Mouse (Mus musculus): ENCODE measurements around the gene Scn8a.
A peak's percentile ranks its signal among the peaks of the same experiment; 100 is the strongest.

The Scn8a gene

DNA sequence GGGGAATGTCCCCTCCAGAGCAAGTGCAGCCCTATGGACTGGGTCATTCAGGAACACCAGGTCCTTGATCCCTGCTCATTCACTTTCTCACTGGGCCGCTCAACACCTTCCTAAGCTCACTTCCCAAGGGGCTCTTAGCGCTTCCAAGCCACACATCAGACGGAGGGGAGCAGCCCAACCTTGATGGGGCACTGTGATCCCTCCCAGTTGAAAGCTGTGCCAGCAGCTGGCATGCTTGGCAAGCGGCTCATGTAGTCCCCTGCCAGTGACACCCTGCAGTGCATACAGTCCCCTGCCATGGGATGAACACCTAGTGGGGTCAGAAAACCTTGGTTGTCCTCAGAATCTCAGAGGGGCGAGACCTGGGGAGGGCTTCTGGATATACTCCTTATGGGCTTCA lies 204.4 kb downstream of the Scn8a start:
- Histone ChIP-seq H3K4me1 (replicated peaks; ENCODE audit: low read depth, low read length) (peaks cover 75% of the 10 kb centered on the region), H3K36me3 (ENCODE audit: insufficient read depth, low read length) (no peaks in the 10 kb centered on the region), H3K9me3 (ENCODE audit: low read length) (no peaks in the 10 kb centered on the region), H3K27me3 (ENCODE audit: insufficient read depth, low read length) (peaks cover 86% of the 10 kb centered on the region), H3K4me3 (replicated peaks; ENCODE audit: low read length) (no peak overlapping the region)
- TF ChIP-seq NANOG (IDR thresholded peaks at IDR 0.05; ENCODE audit: borderline replicate concordance, low read length) (no peak), CTCF (conservative IDR thresholded peaks at IDR 0.05; ENCODE audit: low read length) (no peak), POU5F1 (IDR thresholded peaks at IDR 0.05; ENCODE audit: borderline replicate concordance, low read length) (no peak)

DNA sequence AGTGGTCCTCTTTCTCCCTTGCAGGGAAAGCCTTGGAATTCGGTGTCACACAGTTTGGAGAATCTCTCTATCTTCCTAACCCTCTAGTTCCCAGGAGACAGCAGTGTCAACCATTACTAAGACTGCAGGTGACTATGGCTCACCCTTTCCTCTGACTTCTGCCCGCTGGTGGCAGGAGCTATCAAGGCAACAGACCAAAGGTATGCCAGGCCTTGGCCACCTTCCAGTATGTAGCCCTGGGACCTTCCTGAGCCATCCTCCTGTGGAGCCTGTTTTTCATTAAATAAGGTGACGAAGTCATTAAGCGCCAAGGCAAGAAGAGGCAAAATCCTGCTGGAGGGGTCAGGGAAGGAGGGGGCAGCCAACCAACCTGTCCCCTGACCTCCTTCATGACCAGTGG lies 205.5 kb downstream of the Scn8a start:
- Histone ChIP-seq H3K36me3 (ENCODE audit: insufficient read depth, low read length) (no peaks in the 10 kb centered on the region), H3K4me1 (replicated peaks; ENCODE audit: low read depth, low read length) (peaks cover 75% of the 10 kb centered on the region), H3K9me3 (ENCODE audit: low read length) (no peaks in the 10 kb centered on the region), H3K4me3 (replicated peaks; ENCODE audit: low read length) (no peak overlapping the region), H3K27me3 (ENCODE audit: insufficient read depth, low read length) (peaks cover 88% of the 10 kb centered on the region)
- TF ChIP-seq CTCF (conservative IDR thresholded peaks at IDR 0.05; ENCODE audit: low read length) (no peak), NANOG (IDR thresholded peaks at IDR 0.05; ENCODE audit: borderline replicate concordance, low read length) (no peak), POU5F1 (IDR thresholded peaks at IDR 0.05; ENCODE audit: borderline replicate concordance, low read length) (no peak)

DNA sequence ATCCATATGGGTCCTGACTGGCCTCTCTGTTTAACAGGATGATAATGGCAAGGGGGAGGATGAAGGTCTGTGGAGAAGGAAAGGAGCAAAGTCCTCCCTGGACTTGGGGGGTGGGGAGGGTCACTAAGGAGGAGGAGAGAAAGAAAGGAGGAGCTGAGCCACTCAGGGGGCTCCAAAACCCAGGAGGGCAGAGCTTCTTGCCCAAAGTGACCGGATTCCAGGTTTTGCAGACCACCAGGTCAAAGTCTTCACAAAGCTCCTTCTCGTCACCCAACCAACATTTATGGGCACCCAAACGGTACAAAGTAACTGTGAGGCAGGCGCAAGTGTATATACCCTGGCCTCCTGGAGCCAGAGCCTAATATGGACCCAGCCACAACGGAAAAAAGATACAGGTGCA lies 206.0 kb downstream of the Scn8a start:
- Histone ChIP-seq H3K9me3 (ENCODE audit: low read length) (no peaks in the 10 kb centered on the region), H3K4me1 (replicated peaks; ENCODE audit: low read depth, low read length) (peaks cover 75% of the 10 kb centered on the region), H3K27me3 (ENCODE audit: insufficient read depth, low read length) (peaks cover 91% of the 10 kb centered on the region), H3K36me3 (ENCODE audit: insufficient read depth, low read length) (no peaks in the 10 kb centered on the region), H3K4me3 (replicated peaks; ENCODE audit: low read length) (no peak overlapping the region)
- TF ChIP-seq CTCF (conservative IDR thresholded peaks at IDR 0.05; ENCODE audit: low read length) (no peak), POU5F1 (IDR thresholded peaks at IDR 0.05; ENCODE audit: borderline replicate concordance, low read length) (no peak), NANOG (IDR thresholded peaks at IDR 0.05; ENCODE audit: borderline replicate concordance, low read length) (no peak)

DNA sequence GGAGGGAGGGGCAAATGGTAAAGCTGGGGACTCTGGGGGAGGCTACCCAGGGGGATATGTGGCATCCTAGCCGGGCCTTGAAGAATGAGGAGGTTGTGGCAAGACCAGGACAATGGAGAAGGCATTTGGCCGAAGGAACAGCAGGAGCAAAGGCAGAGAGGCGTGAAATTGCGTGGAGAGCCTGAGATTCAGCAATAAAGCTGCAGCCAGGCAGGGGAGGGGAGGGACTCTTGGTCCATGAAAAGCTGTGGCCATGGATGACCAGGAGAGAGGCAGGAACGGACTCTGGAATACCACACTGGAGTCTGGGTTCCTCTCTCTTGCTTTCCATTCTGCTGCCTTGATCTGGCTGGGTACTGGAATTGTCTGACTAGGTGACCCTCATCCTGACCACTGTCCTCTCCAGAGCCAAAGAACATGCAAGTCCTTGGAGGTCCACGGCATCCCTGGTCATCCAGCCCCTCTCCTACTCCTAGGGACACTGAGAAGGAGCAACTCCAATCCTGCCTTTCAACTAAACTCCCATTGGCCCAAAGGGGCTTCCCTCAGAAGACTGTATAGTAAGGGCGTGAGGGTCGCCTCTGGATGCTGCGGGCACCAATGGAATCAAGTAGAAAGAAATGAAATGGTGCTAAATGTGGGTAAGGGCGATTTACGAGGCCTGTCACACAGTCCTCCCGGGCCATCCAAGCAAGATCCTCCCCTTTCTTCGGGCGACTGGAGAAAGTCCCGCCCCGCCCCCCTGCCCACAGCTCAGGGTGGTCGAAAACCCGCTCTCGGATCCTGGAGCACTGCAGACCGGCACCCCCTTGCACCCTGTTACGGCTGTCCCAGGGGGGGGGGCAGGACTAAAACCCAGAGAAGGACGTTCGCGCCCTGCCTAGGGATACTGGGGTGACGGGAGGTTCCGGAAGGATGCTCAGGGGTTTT lies 206.7 kb downstream of the Scn8a start:
- Histone ChIP-seq H3K9me3 (ENCODE audit: low read length) (no peaks in the 10 kb centered on the region), H3K4me1 (replicated peaks; ENCODE audit: low read depth, low read length) (peaks cover 75% of the 10 kb centered on the region), H3K4me3 (replicated peaks; ENCODE audit: low read length) (peak overlapping the region; percentile 63), H3K27me3 (ENCODE audit: insufficient read depth, low read length) (peaks cover 89% of the 10 kb centered on the region), H3K36me3 (ENCODE audit: insufficient read depth, low read length) (no peaks in the 10 kb centered on the region)
- TF ChIP-seq CTCF (conservative IDR thresholded peaks at IDR 0.05; ENCODE audit: low read length) (no peak), NANOG (IDR thresholded peaks at IDR 0.05; ENCODE audit: borderline replicate concordance, low read length) (no peak), POU5F1 (IDR thresholded peaks at IDR 0.05; ENCODE audit: borderline replicate concordance, low read length) (no peak)

DNA sequence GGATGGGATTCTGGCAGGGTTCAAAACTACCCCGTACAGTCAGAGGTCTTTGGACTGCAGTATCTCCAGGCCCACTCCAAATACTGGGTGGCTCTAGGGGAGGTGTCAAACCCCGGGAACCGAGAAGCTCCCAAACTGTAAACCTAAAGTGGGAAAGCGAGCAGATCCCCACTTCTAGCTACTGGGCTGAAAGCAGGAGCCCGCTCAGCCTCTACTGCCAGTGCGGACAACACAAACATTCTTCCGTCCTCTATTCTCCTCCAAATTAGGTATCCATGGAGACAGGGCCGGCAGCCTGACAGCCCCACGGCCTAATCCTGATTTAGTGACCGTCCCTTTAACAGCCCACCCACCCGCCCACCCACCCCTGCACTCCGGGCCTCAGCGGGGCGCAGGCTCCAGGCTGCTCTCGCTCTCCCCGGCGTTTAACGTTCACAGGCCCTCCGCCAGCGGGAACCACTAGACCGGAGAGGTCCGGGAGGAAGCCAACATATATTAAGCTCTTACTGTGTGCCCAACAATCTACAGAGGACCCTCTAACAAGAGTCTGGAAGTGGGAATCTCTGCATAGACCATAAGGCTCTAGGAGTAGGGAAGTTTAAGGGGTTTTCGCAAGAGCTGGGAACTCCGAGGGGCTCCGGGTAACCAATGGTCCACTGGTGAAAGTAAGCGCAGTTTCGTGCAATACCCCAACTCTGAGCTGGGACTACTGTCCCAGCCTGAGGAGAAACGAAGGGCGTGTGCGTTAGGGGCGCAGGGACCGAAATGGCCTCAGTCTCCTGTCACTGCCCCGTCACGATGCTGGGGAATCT lies 207.5 kb downstream of the Scn8a start:
- H3K36me3 ChIP-seq (ENCODE audit: insufficient read depth, low read length): no peaks in the 10 kb centered on the region
- H3K9me3 ChIP-seq (ENCODE audit: low read length): no peaks in the 10 kb centered on the region
- peak overlapping the region; percentile 85 for H3K4me3 ChIP-seq (replicated peaks; ENCODE audit: low read length)
- no peak for TF ChIP-seq POU5F1 (IDR thresholded peaks at IDR 0.05; ENCODE audit: borderline replicate concordance, low read length)
- TF ChIP-seq CTCF (conservative IDR thresholded peaks at IDR 0.05; ENCODE audit: low read length): no peak
- TF ChIP-seq NANOG (IDR thresholded peaks at IDR 0.05; ENCODE audit: borderline replicate concordance, low read length): no peak
- peaks cover 82% of the 10 kb centered on the region for H3K27me3 ChIP-seq (ENCODE audit: insufficient read depth, low read length)
- peaks cover 75% of the 10 kb centered on the region for H3K4me1 ChIP-seq (replicated peaks; ENCODE audit: low read depth, low read length)

DNA sequence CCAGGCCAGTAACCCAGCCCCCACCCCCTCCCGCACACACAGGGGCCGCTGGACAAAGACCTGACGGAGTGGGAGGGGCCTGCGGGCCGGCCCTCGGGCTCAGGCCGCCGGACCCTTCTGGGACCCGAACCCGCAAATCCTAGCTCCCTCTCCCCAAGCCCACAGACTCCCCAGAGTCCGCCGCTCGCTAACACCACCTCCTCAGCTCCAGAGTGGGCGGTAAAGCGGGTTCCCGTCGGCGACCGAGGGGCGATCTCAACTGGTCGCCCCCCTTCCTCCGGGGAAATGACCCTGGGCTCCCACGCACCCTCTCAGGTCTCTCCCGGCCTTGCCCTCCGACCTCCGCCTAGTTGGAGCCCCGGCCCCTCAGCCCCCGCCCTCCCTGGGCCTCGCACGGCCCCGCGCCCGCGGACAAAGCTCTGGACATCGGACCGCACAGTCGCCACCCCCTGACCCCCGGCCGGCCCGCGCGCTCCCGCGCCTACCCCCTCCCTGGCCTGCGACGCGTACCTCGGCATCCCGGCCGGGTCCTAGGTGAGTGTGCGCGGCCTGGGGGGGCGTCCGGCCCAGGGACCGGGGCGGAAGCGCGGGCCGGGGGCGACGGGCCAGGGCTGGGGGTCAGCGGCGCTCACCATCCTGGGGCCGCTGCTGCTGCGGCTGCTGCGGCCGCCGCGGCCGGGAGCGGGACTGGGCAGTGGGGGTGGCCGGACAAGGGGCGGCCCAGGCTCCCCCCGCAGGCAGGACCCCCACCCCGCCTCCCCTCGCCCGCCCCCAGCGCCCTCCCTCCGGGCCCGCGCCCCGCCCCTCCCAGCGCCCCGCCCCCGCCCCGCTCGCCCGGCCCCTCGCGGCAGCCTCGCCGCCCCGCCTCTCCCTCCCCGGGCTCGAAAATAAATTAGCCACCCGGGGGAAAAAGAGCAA lies 208.4 kb downstream of the Scn8a start, which contains the start of gene Fignl2:
Fignl2 (minus strand) TSS at position 755 of the 918 bp plus-strand sequence.
- TF ChIP-seq CTCF (conservative IDR thresholded peaks at IDR 0.05; ENCODE audit: low read length) (no peak), POU5F1 (IDR thresholded peaks at IDR 0.05; ENCODE audit: borderline replicate concordance, low read length) (no peak), NANOG (IDR thresholded peaks at IDR 0.05; ENCODE audit: borderline replicate concordance, low read length) (no peak)
- H3K36me3 ChIP-seq (ENCODE audit: insufficient read depth, low read length): no peaks in the 10 kb centered on the region
- H3K9me3 ChIP-seq (ENCODE audit: low read length): no peaks in the 10 kb centered on the region
- peak within 1 kb of the TSS; percentile 85 for H3K4me3 ChIP-seq (replicated peaks; ENCODE audit: low read length)
- peaks cover 75% of the 10 kb centered on the region for H3K4me1 ChIP-seq (replicated peaks; ENCODE audit: low read depth, low read length)
- peaks cover 73% of the 10 kb centered on the region for H3K27me3 ChIP-seq (ENCODE audit: insufficient read depth, low read length)

DNA sequence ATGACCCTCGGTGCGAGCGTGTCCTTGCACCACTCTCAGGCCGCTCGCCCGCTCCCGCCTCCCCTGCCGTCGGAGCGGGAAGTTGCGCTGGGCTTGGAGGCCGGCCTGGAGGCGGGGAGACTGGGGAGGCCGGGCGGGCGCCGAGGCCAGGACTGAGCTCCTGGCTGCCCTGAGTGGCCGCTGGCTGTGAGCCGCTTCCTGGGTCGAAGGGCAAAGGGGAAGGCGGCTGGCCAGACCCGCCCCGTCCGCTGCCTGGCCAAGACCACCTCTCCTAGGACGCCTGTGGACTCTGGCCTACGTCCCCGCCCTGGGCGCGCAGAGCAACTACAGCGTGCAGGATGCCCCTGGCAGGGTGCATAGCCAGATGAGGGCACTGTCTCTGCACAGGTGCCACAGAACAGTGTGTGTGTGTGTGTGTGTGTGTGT lies 209.1 kb downstream of the Scn8a start:
- no peaks in the 10 kb centered on the region for H3K36me3 ChIP-seq (ENCODE audit: insufficient read depth, low read length)
- TF ChIP-seq NANOG (IDR thresholded peaks at IDR 0.05; ENCODE audit: borderline replicate concordance, low read length) (no peak), POU5F1 (IDR thresholded peaks at IDR 0.05; ENCODE audit: borderline replicate concordance, low read length) (no peak), CTCF (conservative IDR thresholded peaks at IDR 0.05; ENCODE audit: low read length) (no peak)
- peak overlapping the region; percentile 85 for H3K4me3 ChIP-seq (replicated peaks; ENCODE audit: low read length)
- no peaks in the 10 kb centered on the region for H3K9me3 ChIP-seq (ENCODE audit: low read length)
- peaks cover 67% of the 10 kb centered on the region for H3K27me3 ChIP-seq (ENCODE audit: insufficient read depth, low read length)
- H3K4me1 ChIP-seq (replicated peaks; ENCODE audit: low read depth, low read length): peaks cover 76% of the 10 kb centered on the region
